Mouse (Mus musculus): ENCODE results near the gene Qk. TPM values are rescaled to one million over a fixed set of nuclear protein-coding genes. Genes with fewer than 3 reads are reported as not detected.

Qk gene
- total RNA-seq, 2 experiments from 2014 or later = 357 to 388 TPM

- intact Hi-C loops (cut with DNase I) = no loop called here
- no peak for DNase-seq (ENCODE audit: low spot score in 2 of 2)
Measured at GRCm38 (mm10) chr17:10292520-10292919, 27.1 kb downstream of the Qk start.

GRCm38 (mm10) chr17:10284772-10285171, 34.9 kb downstream of the Qk start:
- no peak for DNase-seq (ENCODE audit: low spot score in 2 of 2)
- intact Hi-C loops (cut with DNase I) = no loop called here

GRCm38 (mm10) chr17:10279532-10279931, 40.1 kb downstream of the Qk start:
- intact Hi-C loops (cut with DNase I) = no loop called here
- no peak for DNase-seq (ENCODE audit: low spot score in 2 of 2)

GRCm38 (mm10) chr17:10269518-10269917, 50.1 kb downstream of the Qk start:
- intact Hi-C loops (cut with DNase I) = no loop called here
- DNase-seq (ENCODE audit: low spot score in 2 of 2) = no peak

GRCm38 (mm10) chr17:10268468-10268867, 51.2 kb downstream of the Qk start:
- intact Hi-C loops (cut with DNase I) = no loop called here
- DNase-seq (ENCODE audit: low spot score in 2 of 2) = no peak

GRCm38 (mm10) chr17:10266207-10266606, 53.4 kb downstream of the Qk start:
- DNase-seq (ENCODE audit: low spot score in 2 of 2) = no peak
- intact Hi-C loops (cut with DNase I) = no loop called here

GRCm38 (mm10) chr17:10251252-10251958, 68.2 kb downstream of the Qk start:
- DNase-seq (ENCODE audit: low spot score in 2 of 2) = peak in 1 of 2 experiments; percentile 37
- intact Hi-C loops (cut with DNase I) = no loop called here

GRCm38 (mm10) chr17:10240081-10240480, 79.6 kb downstream of the Qk start:
- intact Hi-C loops (cut with DNase I) = no loop called here
- no peak for DNase-seq (ENCODE audit: low spot score in 2 of 2)

GRCm38 (mm10) chr17:10236595-10236994, 83.1 kb downstream of the Qk start:
- DNase-seq (ENCODE audit: low spot score in 2 of 2) = no peak
- intact Hi-C loops (cut with DNase I) = no loop called here

GRCm38 (mm10) chr17:10232406-10232805, 87.2 kb downstream of the Qk start:
- intact Hi-C loops (cut with DNase I) = no loop called here
- DNase-seq (ENCODE audit: low spot score in 2 of 2) = no peak

- intact Hi-C loops (cut with DNase I) = no loop called here
- no peak for DNase-seq (ENCODE audit: low spot score in 2 of 2)
Measured at GRCm38 (mm10) chr17:10227798-10228538, 91.7 kb downstream of the Qk start.

GRCm38 (mm10) chr17:10216164-10216563, 103.5 kb downstream of the Qk start:
- no peak for DNase-seq (ENCODE audit: low spot score in 2 of 2)
- intact Hi-C loops (cut with DNase I) = no loop called here

- intact Hi-C loops (cut with DNase I) = loop anchor here (10.0 kb wide), 1 partner anchor 286 kb away; no protein-coding TSS in a partner anchor
- no peak for DNase-seq (ENCODE audit: low spot score in 2 of 2)
Measured at GRCm38 (mm10) chr17:10209154-10209777, 110.4 kb downstream of the Qk start.

GRCm38 (mm10) chr17:10198662-10199061, 121.0 kb downstream of the Qk start:
- intact Hi-C loops (cut with DNase I) = loop anchor here (10.0 kb wide), 2 partner anchors 294 to 434 kb away; no protein-coding TSS in a partner anchor
- no peak for DNase-seq (ENCODE audit: low spot score in 2 of 2)

- DNase-seq (ENCODE audit: low spot score in 2 of 2) = no peak
- intact Hi-C loops (cut with DNase I) = loop anchor here (10.0 kb wide), 2 partner anchors 293 to 433 kb away; no protein-coding TSS in a partner anchor
Measured at GRCm38 (mm10) chr17:10198231-10198630, 121.4 kb downstream of the Qk start.

GRCm38 (mm10) chr17:10195703-10196102, 124.0 kb downstream of the Qk start:
- no peak for DNase-seq (ENCODE audit: low spot score in 2 of 2)
- intact Hi-C loops (cut with DNase I) = loop anchor here (10.0 kb wide), 2 partner anchors 291 to 431 kb away; no protein-coding TSS in a partner anchor

- no peak for DNase-seq (ENCODE audit: low spot score in 2 of 2)
- intact Hi-C loops (cut with DNase I) = loop anchor here (10.0 kb wide), 2 partner anchors 286 to 426 kb away; no protein-coding TSS in a partner anchor
Measured at GRCm38 (mm10) chr17:10190857-10191256, 128.8 kb downstream of the Qk start.

GRCm38 (mm10) chr17:10188481-10188880, 131.2 kb downstream of the Qk start:
- intact Hi-C loops (cut with DNase I) = no loop called here
- DNase-seq (ENCODE audit: low spot score in 2 of 2) = no peak

- DNase-seq (ENCODE audit: low spot score in 2 of 2) = no peak
- intact Hi-C loops (cut with DNase I) = no loop called here
Measured at GRCm38 (mm10) chr17:10187431-10188020, 132.1 kb downstream of the Qk start.

- no peak for DNase-seq (ENCODE audit: low spot score in 2 of 2)
- intact Hi-C loops (cut with DNase I) = no loop called here
Measured at GRCm38 (mm10) chr17:10181761-10182160, 137.9 kb downstream of the Qk start.

Data from left cerebral cortex, postnatal 25 days (tissue).